Mouse (Mus musculus): Measurements from ENCODE around the gene Ncaph.
"Not testable (repeated sequence)": the region's sequence is repeated elsewhere in the genome, so short reads cannot be mapped to it uniquely, and the experiment has no call there.

Ncaph gene

GRCm38 (mm10) chr2:127133621-127134461, at the start of gene Ncaph:
Gene Ncaph (minus strand): TSS chr2:127133954.
- DNase-seq: peak; percentile 99

- DNase-seq: peak; percentile 75
Measured at GRCm38 (mm10) chr2:127182598-127183381, 49.0 kb upstream of the Ncaph start.

- DNase-seq: peak; percentile 10
Measured at GRCm38 (mm10) chr2:127166261-127166660, 32.5 kb upstream of the Ncaph start.

- no peak for DNase-seq
Measured at GRCm38 (mm10) chr2:127165675-127166074, 31.9 kb upstream of the Ncaph start.

GRCm38 (mm10) chr2:127145699-127146098, 11.9 kb upstream of the Ncaph start:
- no peak for DNase-seq

GRCm38 (mm10) chr2:127143158-127144063, 9.7 kb upstream of the Ncaph start, which contains the start of gene Itpripl1:
Gene Itpripl1 (minus strand): TSS chr2:127143442.
- DNase-seq: peak; percentile 79

- DNase-seq: peak; percentile 21
Measured at GRCm38 (mm10) chr2:127142577-127143157, 8.9 kb upstream of the Ncaph start.

- no peak for DNase-seq
Measured at GRCm38 (mm10) chr2:127142031-127142430, 8.3 kb upstream of the Ncaph start.

- DNase-seq: no peak
Measured at GRCm38 (mm10) chr2:127140011-127140410, 6.3 kb upstream of the Ncaph start.

- no peak for DNase-seq
Measured at GRCm38 (mm10) chr2:127139605-127140004, 5.9 kb upstream of the Ncaph start.

- DNase-seq: no peak
Measured at GRCm38 (mm10) chr2:127139094-127139493, 5.3 kb upstream of the Ncaph start.

- no peak for DNase-seq
Measured at GRCm38 (mm10) chr2:127138449-127138848, 4.7 kb upstream of the Ncaph start.

- DNase-seq: no peak
Measured at GRCm38 (mm10) chr2:127137838-127138420, 4.2 kb upstream of the Ncaph start.

- peak; percentile 30 for DNase-seq
Measured at GRCm38 (mm10) chr2:127136979-127137378, 3.2 kb upstream of the Ncaph start.

- not testable (repeated sequence) for DNase-seq
Measured at GRCm38 (mm10) chr2:127135255-127135654, 1.5 kb upstream of the Ncaph start.

- no peak for DNase-seq
Measured at GRCm38 (mm10) chr2:127131353-127131752, 2.4 kb downstream of the Ncaph start.

- DNase-seq: no peak
Measured at GRCm38 (mm10) chr2:127128926-127129325, 4.8 kb downstream of the Ncaph start.

GRCm38 (mm10) chr2:127121591-127122235, 12.0 kb downstream of the Ncaph start:
- DNase-seq: no peak

GRCm38 (mm10) chr2:127108986-127109385, 24.8 kb downstream of the Ncaph start:
- no peak for DNase-seq

GRCm38 (mm10) chr2:127092000-127092399, 41.8 kb downstream of the Ncaph start:
- DNase-seq: no peak

GRCm38 (mm10) chr2:127090151-127090550, 43.6 kb downstream of the Ncaph start:
- DNase-seq: not testable (repeated sequence)

Measured in thymus, postnatal 4 days (tissue).